Mouse (Mus musculus): ENCODE results near the gene Tssk1. TPM values are rescaled to one million over a fixed set of nuclear protein-coding genes. Genes with fewer than 3 reads are reported as not detected.
A peak's percentile ranks its signal among the peaks of the same experiment; 100 is the strongest.

Gene Tssk1
- total and polyA plus RNA-seq, 3 experiments, result 0.04 to 0.36 TPM; not detected in 1

DNA sequence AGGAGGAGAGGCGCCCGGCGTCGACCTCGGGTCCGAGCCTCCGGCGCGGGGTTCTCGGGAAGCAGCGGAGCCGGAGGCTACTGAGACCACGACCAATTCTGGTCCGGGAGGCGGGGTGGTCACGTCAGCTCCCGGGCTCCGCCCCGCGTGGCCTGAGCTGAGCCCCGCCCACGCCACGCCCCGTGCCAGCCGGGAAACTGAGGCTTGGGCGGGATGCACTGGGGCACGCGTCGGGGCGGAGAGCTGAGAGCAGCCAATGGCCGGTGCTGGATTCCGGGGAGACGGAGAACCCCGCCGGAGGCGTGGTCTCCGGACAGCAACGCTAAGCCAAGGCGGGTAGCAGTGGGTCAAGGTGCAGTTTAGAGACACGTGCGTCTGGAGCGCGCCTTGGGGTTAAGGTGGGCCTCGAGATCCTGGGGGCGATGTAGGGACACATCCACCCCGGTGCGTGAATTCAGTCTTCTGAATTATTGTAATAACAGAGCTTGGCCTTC is 34.1 kb downstream of the Tssk1 start, which contains the start of gene Slc25a1 (continued):
- TF ChIP-seq MEF2A (IDR thresholded peaks at IDR 0.05; ENCODE audit: extremely low read depth, insufficient replicate concordance, low read depth, low read length, poor library complexity, severe bottlenecking) (no peak), RAD21 (IDR thresholded peaks at IDR 0.05; ENCODE audit: low read depth, low read length) (no peak), KAT2A (conservative IDR thresholded peaks at IDR 0.05; ENCODE audit: low read depth, low read length) (no peak), BHLHE40 (IDR thresholded peaks at IDR 0.05; ENCODE audit: borderline replicate concordance, low read depth, low read length) (peak; percentile 70), CHD2 (IDR thresholded peaks at IDR 0.05; ENCODE audit: low read length) (no peak), MAX (IDR thresholded peaks at IDR 0.05; ENCODE audit: low read length) (peak; percentile 95), CTCF (IDR thresholded peaks at IDR 0.05 in 2 of 3, conservative IDR thresholded peaks at IDR 0.05 in 1 of 3; ENCODE audit: control insufficient read depth in 1 of 3, insufficient read depth in 1 of 3, low read depth in 2 of 3, low read length in 3 of 3, poor library complexity in 1 of 3, severe bottlenecking in 1 of 3) (no peak), POLR2A (IDR thresholded peaks at IDR 0.05; ENCODE audit: control insufficient read depth in 1 of 2, insufficient read depth in 1 of 2, low read depth in 1 of 2, low read length in 2 of 2, poor library complexity in 1 of 2) (peak; percentile 14 to 94), GABPA (IDR thresholded peaks at IDR 0.05; ENCODE audit: low read depth, low read length) (no peak)

DNA sequence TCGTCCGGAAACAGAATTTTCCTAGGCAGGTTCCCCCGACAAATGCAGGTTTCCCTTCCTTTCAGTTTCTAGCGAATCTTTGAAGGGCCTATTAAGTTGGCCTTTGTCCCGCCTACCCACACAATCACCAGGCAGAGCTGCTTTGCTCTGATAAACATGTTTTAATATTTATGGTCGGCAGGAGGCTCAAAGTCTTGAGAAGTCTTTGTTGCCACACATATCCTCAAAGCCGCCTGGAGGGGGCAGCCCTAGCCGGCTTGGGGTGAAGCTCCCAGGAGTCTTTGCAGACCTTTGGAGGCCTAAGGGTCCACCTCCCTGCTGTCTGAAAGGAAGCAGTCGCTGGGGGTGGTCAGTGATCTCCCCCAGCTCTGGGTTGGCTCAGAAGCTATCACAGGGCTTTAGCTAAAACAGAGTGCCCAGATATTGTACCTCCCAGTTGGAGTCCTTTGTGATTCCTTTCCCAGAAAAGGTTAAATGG is 34.6 kb downstream of the Tssk1 start:
- Histone ChIP-seq H3K9me3 (replicated peaks; ENCODE audit: insufficient read depth, low read length) (no peaks in the 10 kb centered on the region), H3K27me3 (ENCODE audit: control insufficient read depth in 1 of 2, insufficient read depth in 2 of 2, low read length in 2 of 2) (no peaks in the 10 kb centered on the region), H3K36me3 (ENCODE audit: control insufficient read depth in 1 of 2, insufficient read depth in 2 of 2, low read length in 2 of 2) (peaks cover 0 to 14% of the 10 kb centered on the region in 2 experiments; a peak in 2 of 4 replicates), H3K9ac (ENCODE audit: control insufficient read depth, low read depth, low read length, poor library complexity, severe bottlenecking) (peak overlapping the region; percentile 86), H3K4me3 (ENCODE audit: control insufficient read depth in 1 of 2, insufficient read depth in 1 of 2, low read depth in 2 of 2, low read length in 2 of 2) (peak overlapping the region; percentile 58 to 80), H3K79me2 (ENCODE audit: control insufficient read depth, insufficient read depth, low read length, poor library complexity) (peaks cover 9% of the 10 kb centered on the region), H3K4me1 (ENCODE audit: control insufficient read depth in 1 of 2, insufficient read depth in 2 of 2, low read length in 2 of 2) (peaks cover 9 to 25% of the 10 kb centered on the region in 2 experiments), H3K27ac (ENCODE audit: control insufficient read depth, low read depth, low read length) (peak overlapping the region; percentile 96)
- DNase-seq (ENCODE audit: low read depth, low spot score), result peak; percentile 95
- no peak for TF ChIP-seq ZKSCAN1 (IDR thresholded peaks at IDR 0.05; ENCODE audit: low read depth, low read length)
- TF ChIP-seq MAZ (IDR thresholded peaks at IDR 0.05; ENCODE audit: low read depth, low read length), result no peak
- TF ChIP-seq SMC3 (IDR thresholded peaks at IDR 0.05; ENCODE audit: low read depth, low read length), result peak; percentile 69
- no peak for TF ChIP-seq ELF1 (IDR thresholded peaks at IDR 0.05; ENCODE audit: low read depth, low read length)
- no peak for TF ChIP-seq ZMIZ1 (IDR thresholded peaks at IDR 0.05; ENCODE audit: low read depth, low read length)
- TF ChIP-seq E2F4 (IDR thresholded peaks at IDR 0.05; ENCODE audit: borderline replicate concordance, low read depth, low read length), result no peak
- TF ChIP-seq TBP (IDR thresholded peaks at IDR 0.05; ENCODE audit: low read depth, low read length), result peak; percentile 69; the same call in 1 of the 2 replicates
- TF ChIP-seq MYC (IDR thresholded peaks at IDR 0.05; ENCODE audit: low read depth, low read length), result peak; percentile 17; the same call in 1 of the 2 replicates
- TF ChIP-seq CHD2 (IDR thresholded peaks at IDR 0.05; ENCODE audit: low read length), result no peak
- peak; percentile 74 for TF ChIP-seq TAL1 (IDR thresholded peaks at IDR 0.05; ENCODE audit: low read length)
- no peak for TF ChIP-seq JUND (IDR thresholded peaks at IDR 0.05; ENCODE audit: low read depth, low read length)
- no peak for TF ChIP-seq MAX (IDR thresholded peaks at IDR 0.05; ENCODE audit: low read length)
- TF ChIP-seq CTCF (IDR thresholded peaks at IDR 0.05 in 2 of 3, conservative IDR thresholded peaks at IDR 0.05 in 1 of 3; ENCODE audit: control insufficient read depth in 1 of 3, insufficient read depth in 1 of 3, low read depth in 2 of 3, low read length in 3 of 3, poor library complexity in 1 of 3, severe bottlenecking in 1 of 3), result peak; percentile 36 to 94 (median 70)
- peak; percentile 71; the same call in 1 of the 2 replicates for TF ChIP-seq SIN3A (IDR thresholded peaks at IDR 0.05; ENCODE audit: low read length)
- peak; percentile 58 for TF ChIP-seq RAD21 (IDR thresholded peaks at IDR 0.05; ENCODE audit: low read depth, low read length)
- TF ChIP-seq BHLHE40 (IDR thresholded peaks at IDR 0.05; ENCODE audit: borderline replicate concordance, low read depth, low read length), result no peak
- TF ChIP-seq POLR2AphosphoS2 (IDR thresholded peaks at IDR 0.05; ENCODE audit: low read length), result no peak
- peak; percentile 9 to 24; a peak in 1 of 4 replicates for TF ChIP-seq EP300 (IDR thresholded peaks at IDR 0.05; ENCODE audit: low read depth in 1 of 2, low read length in 2 of 2)
- TF ChIP-seq ZNF384 (IDR thresholded peaks at IDR 0.05; ENCODE audit: low read depth, low read length), result no peak
- TF ChIP-seq USF2 (IDR thresholded peaks at IDR 0.05; ENCODE audit: borderline replicate concordance in 1 of 2, insufficient read depth in 1 of 2, low read depth in 1 of 2, low read length in 2 of 2), result no peak
- no peak for TF ChIP-seq NRF1 (IDR thresholded peaks at IDR 0.05; ENCODE audit: insufficient read depth, low read depth, low read length, poor library complexity, severe bottlenecking)
- TF ChIP-seq HCFC1 (IDR thresholded peaks at IDR 0.05; ENCODE audit: low read depth, low read length), result peak; percentile 74
- TF ChIP-seq GABPA (IDR thresholded peaks at IDR 0.05; ENCODE audit: low read depth, low read length), result no peak
- peak in 1 of 2 experiments; percentile 52; a peak in 1 of 4 replicates for TF ChIP-seq POLR2A (IDR thresholded peaks at IDR 0.05; ENCODE audit: control insufficient read depth in 1 of 2, insufficient read depth in 1 of 2, low read depth in 1 of 2, low read length in 2 of 2, poor library complexity in 1 of 2)
- no peak for TF ChIP-seq MYB (IDR thresholded peaks at IDR 0.05; ENCODE audit: low read depth, low read length)
- peak; percentile 14; the same call in 1 of the 2 replicates for TF ChIP-seq TCF12 (IDR thresholded peaks at IDR 0.05; ENCODE audit: low read depth, low read length)
- TF ChIP-seq GATA1 (IDR thresholded peaks at IDR 0.05; ENCODE audit: low read depth, low read length), result 0 out of 2 replicates have a peak, but pooled peaks have one; percentile 29
- peak; percentile 37; the same call in 1 of the 2 replicates for TF ChIP-seq ETS1 (IDR thresholded peaks at IDR 0.05; ENCODE audit: low read depth, low read length)
- TF ChIP-seq ZC3H11A (IDR thresholded peaks at IDR 0.05; ENCODE audit: low read depth, low read length), result peak; percentile 26; the same call in 1 of the 2 replicates
- no peak for TF ChIP-seq KAT2A (conservative IDR thresholded peaks at IDR 0.05; ENCODE audit: low read depth, low read length)

Measured in MEL (cell line).